Mouse (Mus musculus) kidney, postnatal 0 days (tissue): ENCODE results near the gene Cacna2d4. TPM values are rescaled to one million over a fixed set of nuclear protein-coding genes. Genes with fewer than 3 reads are reported as not detected.

Source experiments
- ATAC-seq: fragments of 200-750 bp; cut with Nextera tagmentation; replicated peaks from 2 replicates; pipeline ENCODE4 v1.8.0; 2017; ENCODE audit warnings: low read depth, moderate number of reproducible peaks, moderate TSS enrichment, moderate library complexity; ENCODE audit not compliant: low FRiP score
- DNase-seq: peaks from one replicate; pipeline ENCODE4 v3.0.0-alpha.2; 2016; ENCODE audit warnings: low spot score
- H3K27ac ChIP-seq: fragments of 300-500 bp; sonication (generic); 2 replicates; pipeline ENCODE4 v1.5.1; 2014; ENCODE audit warnings: mild to moderate bottlenecking
- H3K27me3 ChIP-seq: fragments of 300-500 bp; sonication (generic); 2 replicates; pipeline ENCODE4 v1.6.1; 2014; ENCODE audit warnings: low read length, mixed read lengths; ENCODE audit not compliant: insufficient read depth
- H3K36me3 ChIP-seq: fragments of 300-500 bp; sonication (generic); 2 replicates; pipeline ENCODE4 v1.6.1; 2014; ENCODE audit warnings: low read length, mixed read lengths; ENCODE audit not compliant: insufficient read depth
- H3K4me1 ChIP-seq: fragments of 300-500 bp; sonication (generic); replicated peaks from 2 replicates; pipeline ENCODE4 v1.6.1; 2014; ENCODE audit warnings: antibody characterized with exemption, low read length, mixed read lengths; ENCODE audit not compliant: insufficient read depth
- H3K4me2 ChIP-seq: fragments of 300-500 bp; sonication (generic); 2 replicates; pipeline ENCODE4 v1.6.1; 2014; ENCODE audit warnings: mild to moderate bottlenecking, low read length, moderate library complexity, mixed read lengths
- H3K4me3 ChIP-seq: fragments of 300-500 bp; sonication (generic); replicated peaks from 2 replicates; pipeline ENCODE4 v1.5.1; 2014; ENCODE audit warnings: low read depth, low read length
- H3K9ac ChIP-seq: fragments of 300-500 bp; sonication (generic); 2 replicates; pipeline ENCODE4 v1.6.1; 2014; ENCODE audit warnings: low read depth, low read length
- H3K9me3 ChIP-seq: fragments of 300-500 bp; sonication (generic); replicated peaks from 2 replicates; pipeline ENCODE4 v1.6.1; 2016; ENCODE audit warnings: low read length, inconsistent platforms, mixed read lengths
- CTCF ChIP-seq: IDR thresholded peaks from 2 replicates; pipeline ENCODE4 v1.5.1; 2016; ENCODE audit warnings: antibody characterized with exemption, low read depth, mild to moderate bottlenecking, moderate library complexity
- WGBS: fragments of 180-500 bp; shearing (Covaris S2); extraction: QIAGEN DNeasy Blood & Tissue Kit; methylation state at CpG from one replicate; pipeline ENCODE4 v1.1.7; 2014; 5-methylcytosine and 5-hydroxymethylcytosine counted together
- polyA plus RNA-seq: library from polyadenylated mRNA; unstranded; fragments of >200 nt; fragmentation: Nextera tagmentation; extraction: Ambion mirVana; gene quantifications from 2 replicates; pipeline ENCODE4 v1.2.1, GENCODE M21; 2015

Gene Cacna2d4
- polyA plus RNA-seq, 1 experiment from 2014 or later = not detected

DNA sequence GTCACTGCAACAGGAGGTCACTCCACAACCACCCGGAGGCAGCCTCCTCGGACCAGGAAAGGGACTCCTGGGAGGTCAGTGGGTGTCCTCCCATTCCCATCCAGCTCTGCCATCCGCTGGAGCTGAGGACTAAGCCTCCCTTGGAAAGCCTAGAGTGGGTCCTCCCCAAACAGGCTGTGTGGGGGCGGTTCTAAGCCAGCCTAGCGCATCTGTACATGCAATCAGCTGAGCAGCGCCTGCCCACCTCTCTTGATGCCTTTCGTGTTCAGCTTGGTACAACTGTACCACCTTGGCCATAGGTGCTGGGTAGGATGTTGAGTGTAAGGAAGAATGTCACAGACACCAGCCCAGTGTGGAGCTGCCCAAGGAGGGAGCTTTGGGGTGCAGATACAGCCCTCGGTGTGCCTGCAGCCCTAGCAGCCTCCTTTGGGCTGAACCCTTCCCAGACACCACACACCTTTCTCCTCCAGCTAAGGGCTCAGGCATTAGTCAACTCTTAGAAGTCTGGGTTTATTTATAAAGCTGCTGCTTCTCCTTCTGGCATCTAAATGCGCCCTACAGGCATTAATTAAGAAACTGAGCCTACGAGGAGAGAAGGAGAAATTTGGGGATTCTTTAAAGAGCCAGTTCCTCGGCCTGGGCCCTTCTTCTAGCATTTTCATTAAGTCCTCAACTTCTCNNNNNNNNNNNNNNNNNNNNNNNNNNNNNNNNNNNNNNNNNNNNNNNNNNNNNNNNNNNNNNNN is 7.3 kb upstream of the Cacna2d4 start:
- Histone ChIP-seq H3K27me3 (no peaks in the 10 kb centered on the region), H3K9ac (no peak overlapping the region), H3K27ac (no peak overlapping the region), H3K4me1 (no peaks in the 10 kb centered on the region), H3K36me3 (no peaks in the 10 kb centered on the region), H3K4me2 (no peak overlapping the region), H3K4me3 (no peak overlapping the region), H3K9me3 (no peaks in the 10 kb centered on the region)
- no peak for DNase-seq
- no peak for ATAC-seq
- WGBS = 71% methylated on average over 11 of the region's 11 CpGs
- TF ChIP-seq CTCF = no peak

- Histone ChIP-seq H3K36me3 (no peaks in the 10 kb centered on the region), H3K4me1 (no peaks in the 10 kb centered on the region), H3K9me3 (no peaks in the 10 kb centered on the region), H3K9ac (no peak overlapping the region), H3K4me2 (no peak overlapping the region), H3K27ac (no peak overlapping the region), H3K27me3 (no peaks in the 10 kb centered on the region), H3K4me3 (no peak overlapping the region)
- 15% methylated on average over 3 of the region's 3 CpGs for WGBS
- TF ChIP-seq CTCF = no peak
- DNase-seq = peak; percentile 75
- no peak for ATAC-seq
These were observed 3.3 kb upstream of the Cacna2d4 start for GRCm38 (mm10) chr6:119233066-119233465.

DNA sequence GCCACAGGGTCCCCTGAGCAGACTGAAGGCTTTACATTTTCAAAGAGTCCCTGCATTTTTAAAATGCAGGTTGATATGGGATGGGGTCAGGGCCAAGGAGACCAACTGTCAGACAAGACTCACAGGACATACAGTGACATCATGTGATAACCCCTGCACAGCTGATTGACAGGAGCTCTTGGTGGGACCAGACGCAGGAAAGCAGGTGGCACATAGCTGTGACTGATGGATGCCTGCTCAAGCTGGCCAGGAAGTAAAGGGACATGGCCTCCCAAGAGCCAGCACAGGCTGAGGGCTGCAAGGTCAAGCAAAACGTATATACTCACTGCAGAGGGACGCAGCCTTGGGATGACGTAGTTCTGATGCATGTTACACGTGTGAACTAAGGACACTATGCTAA is 885 bp upstream of the Cacna2d4 start:
- H3K4me2 ChIP-seq = no peak overlapping the region
- no peaks in the 10 kb centered on the region for H3K27me3 ChIP-seq
- H3K9me3 ChIP-seq = no peaks in the 10 kb centered on the region
- no peak for ATAC-seq
- TF ChIP-seq CTCF = no peak
- no peak for DNase-seq
- 72% methylated on average over 5 of the region's 5 CpGs for WGBS
- H3K4me1 ChIP-seq = no peaks in the 10 kb centered on the region
- H3K4me3 ChIP-seq = no peak overlapping the region
- no peaks in the 10 kb centered on the region for H3K36me3 ChIP-seq
- no peak overlapping the region for H3K27ac ChIP-seq
- no peak overlapping the region for H3K9ac ChIP-seq

GRCm38 (mm10) chr6:119237427-119237989 is 1.2 kb downstream of the Cacna2d4 start:
- Histone ChIP-seq H3K27ac (no peak overlapping the region), H3K9me3 (no peaks in the 10 kb centered on the region), H3K27me3 (no peaks in the 10 kb centered on the region), H3K36me3 (no peaks in the 10 kb centered on the region), H3K4me2 (no peak overlapping the region), H3K9ac (no peak overlapping the region), H3K4me3 (no peak overlapping the region), H3K4me1 (no peaks in the 10 kb centered on the region)
- ATAC-seq = no peak
- no peak for DNase-seq
- 62% methylated on average over 8 of the region's 8 CpGs for WGBS
- no peak for TF ChIP-seq CTCF

DNA sequence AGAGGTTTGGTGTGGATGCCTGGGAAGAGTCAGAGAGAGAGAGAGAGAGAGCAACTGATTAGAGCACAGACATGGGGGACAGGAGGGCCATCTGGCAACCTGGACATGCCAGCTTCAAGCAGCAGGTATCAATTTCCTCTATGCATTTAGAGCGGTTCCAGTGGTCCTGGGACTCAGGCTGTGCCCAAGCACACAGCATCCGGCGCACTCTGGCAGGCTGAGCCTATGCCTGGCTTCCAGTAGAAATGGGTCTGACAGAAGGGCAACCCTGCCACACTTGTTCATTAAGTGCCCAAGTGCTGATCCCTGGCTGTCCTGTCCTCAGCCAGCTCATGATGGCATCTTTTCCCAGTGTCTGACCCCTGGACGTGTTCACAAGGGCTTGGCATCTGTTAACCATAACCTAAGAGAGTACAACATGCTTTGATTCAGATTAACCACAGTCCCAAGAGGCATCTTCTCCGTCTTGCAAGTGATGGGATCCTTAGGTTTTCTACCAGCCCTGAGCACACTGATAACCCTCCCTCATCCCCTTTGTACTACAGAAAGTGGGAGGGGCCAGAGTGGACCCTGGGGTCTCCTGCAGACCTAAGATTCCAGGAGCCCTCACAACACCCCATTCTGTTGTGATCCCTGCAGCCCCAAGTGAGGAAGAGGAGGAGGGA is 3.1 kb downstream of the Cacna2d4 start:
- no peak overlapping the region for H3K4me2 ChIP-seq
- no peak overlapping the region for H3K27ac ChIP-seq
- 82% methylated on average over 5 of the region's 5 CpGs for WGBS
- no peak for ATAC-seq
- no peak overlapping the region for H3K9ac ChIP-seq
- H3K9me3 ChIP-seq = no peaks in the 10 kb centered on the region
- no peak for DNase-seq
- no peak overlapping the region for H3K4me3 ChIP-seq
- H3K4me1 ChIP-seq = no peaks in the 10 kb centered on the region
- H3K36me3 ChIP-seq = no peaks in the 10 kb centered on the region
- H3K27me3 ChIP-seq = no peaks in the 10 kb centered on the region
- TF ChIP-seq CTCF = no peak

GRCm38 (mm10) chr6:119240256-119240655 is 3.9 kb downstream of the Cacna2d4 start:
- Histone ChIP-seq H3K9ac (no peak overlapping the region), H3K27ac (no peak overlapping the region), H3K4me3 (no peak overlapping the region), H3K9me3 (no peaks in the 10 kb centered on the region), H3K4me2 (no peak overlapping the region), H3K4me1 (no peaks in the 10 kb centered on the region), H3K27me3 (no peaks in the 10 kb centered on the region), H3K36me3 (no peaks in the 10 kb centered on the region)
- no peak for TF ChIP-seq CTCF
- peak; percentile 29 for DNase-seq
- ATAC-seq = no peak
- WGBS = 43% methylated on average over 7 of the region's 7 CpGs
